Mouse (Mus musculus): ENCODE data around the gene Gm20696.

Gene Gm20696

DNA sequence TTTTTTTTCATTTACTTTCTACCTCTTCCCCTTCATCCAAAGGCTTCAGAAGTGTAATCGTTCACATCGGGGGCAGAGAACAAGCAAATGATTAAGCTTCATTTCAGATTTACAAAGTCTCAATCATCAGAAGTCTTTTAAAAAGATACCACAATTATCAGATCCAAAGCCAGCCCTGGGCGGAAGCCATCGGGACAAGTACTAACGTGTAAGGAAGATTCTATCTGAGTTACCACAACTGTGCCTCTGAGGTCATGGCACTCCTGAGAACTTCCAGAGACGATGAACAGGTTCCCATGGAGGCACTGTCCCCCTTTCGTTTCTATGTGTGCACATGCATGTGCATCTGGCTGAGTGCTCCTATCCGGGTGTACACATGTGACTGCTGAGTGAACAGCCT lies 413.3 kb downstream of the Gm20696 start:
- in situ Hi-C loops (cut with MboI, MseI): loop anchor here (5.0 to 10.0 kb wide), 2 partner anchors 196 to 199 kb away; no protein-coding TSS in a partner anchor

DNA sequence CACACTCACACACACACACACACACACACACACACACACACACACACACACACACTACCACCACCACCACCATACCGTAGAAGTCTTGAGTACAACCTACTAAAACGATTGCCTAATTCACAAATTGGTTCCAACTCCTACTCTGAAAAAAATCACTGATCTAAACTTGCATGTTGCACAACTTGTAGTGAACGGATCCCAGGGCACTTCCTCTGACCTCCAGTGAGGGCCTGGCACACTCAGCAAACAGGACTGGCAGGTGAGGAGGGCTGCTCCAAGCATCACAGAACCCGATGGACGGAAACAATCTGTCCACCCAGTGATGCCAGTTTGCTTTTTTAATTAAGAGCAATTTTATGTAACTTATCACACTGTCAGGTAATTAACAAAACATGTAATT lies 413.8 kb downstream of the Gm20696 start:
- in situ Hi-C loops (cut with MboI, MseI): loop anchor here (5.0 to 10.0 kb wide), 2 partner anchors 196 to 198 kb away; no protein-coding TSS in a partner anchor

DNA sequence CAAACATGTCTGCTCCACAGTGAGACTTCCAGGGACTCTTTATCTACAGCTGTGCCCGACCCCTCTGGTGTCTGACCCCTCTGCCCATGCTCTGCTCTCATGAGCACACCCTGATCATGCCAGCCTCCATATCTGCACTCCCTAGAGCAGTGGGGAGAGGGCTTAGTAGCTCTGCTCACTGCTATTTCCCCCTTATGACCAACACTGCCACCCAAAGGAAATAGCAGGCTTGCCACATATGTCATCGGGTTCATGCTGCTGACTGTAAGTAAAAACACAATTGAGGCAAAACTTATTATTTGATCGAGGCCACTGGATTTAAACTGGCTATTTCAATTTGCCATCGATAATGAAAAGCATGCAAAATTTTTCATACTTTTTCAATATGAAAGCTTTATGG lies 414.7 kb downstream of the Gm20696 start:
- in situ Hi-C loops (cut with MboI, MseI): loop anchor here (5.0 to 10.0 kb wide), 2 partner anchors 195 to 197 kb away; no protein-coding TSS in a partner anchor

DNA sequence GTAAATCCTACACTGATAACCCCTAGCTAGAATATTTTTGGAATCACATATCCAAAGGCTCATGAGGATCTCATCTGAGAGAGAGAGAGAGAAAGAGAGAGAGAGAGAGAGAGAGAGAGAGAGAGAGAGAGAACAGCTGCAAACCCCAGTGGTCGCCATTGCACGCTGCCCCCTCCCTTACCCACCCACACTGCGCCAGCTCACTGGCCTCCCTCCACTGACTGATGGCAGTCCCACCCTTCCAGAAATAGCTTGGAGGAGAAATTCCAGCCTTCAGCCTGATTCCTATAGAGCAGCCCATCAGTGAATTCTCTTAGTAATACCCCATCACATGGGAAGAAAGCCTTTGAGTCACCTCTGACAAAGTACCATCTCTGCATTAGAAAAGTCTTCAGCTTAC lies 415.4 kb downstream of the Gm20696 start:
- in situ Hi-C loops (cut with MboI, MseI): loop anchor here (5.0 to 10.0 kb wide), 2 partner anchors 194 to 196 kb away; no protein-coding TSS in a partner anchor

DNA sequence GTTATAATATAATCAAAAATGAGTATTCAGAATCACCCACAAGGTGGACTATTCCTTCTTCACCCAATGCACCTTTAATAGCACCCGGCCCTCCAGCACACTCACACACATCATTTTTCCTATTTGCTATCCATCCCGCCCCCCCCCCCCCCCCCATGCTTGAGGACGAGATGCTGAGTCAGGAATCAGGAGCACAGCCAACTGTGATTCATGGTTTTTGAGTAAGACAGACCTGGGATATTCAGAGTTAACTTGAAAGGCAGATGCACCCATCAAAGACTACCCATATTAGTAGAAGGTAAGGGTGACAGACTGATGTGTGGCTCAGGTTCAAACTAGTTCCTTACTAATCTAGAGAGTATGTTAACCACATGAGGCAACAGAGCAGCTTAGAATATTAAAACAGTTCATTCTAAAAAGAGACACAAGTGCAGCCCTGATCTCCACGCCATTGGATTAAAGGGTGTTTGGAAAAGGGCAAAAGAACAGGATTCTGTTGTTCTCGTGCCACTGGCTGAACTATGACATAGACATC lies 417.0 kb downstream of the Gm20696 start:
- in situ Hi-C loops (cut with MboI, MseI): loop anchor here (5.0 to 10.0 kb wide), 2 partner anchors 192 to 195 kb away; no protein-coding TSS in a partner anchor

DNA sequence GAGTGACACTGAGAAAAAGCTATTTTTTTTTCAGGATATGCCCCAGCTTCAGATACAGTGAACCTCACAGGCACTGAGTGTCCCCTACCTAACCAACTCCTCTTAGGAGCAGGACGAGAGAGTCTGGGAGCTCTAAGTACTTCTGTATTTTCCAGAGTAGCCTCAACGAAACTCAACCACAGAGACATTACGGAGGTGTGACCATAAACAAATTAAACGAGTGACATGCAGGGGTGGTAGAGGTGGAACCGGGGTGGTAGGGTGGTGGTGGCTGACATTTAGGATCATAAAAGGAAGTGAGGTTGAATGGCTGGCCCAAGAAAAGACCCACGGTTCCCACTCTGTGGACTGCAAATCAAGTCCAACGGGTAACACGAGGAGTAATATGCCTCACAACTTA lies 418.2 kb downstream of the Gm20696 start:
- in situ Hi-C loops (cut with MboI, MseI): no loop called here

DNA sequence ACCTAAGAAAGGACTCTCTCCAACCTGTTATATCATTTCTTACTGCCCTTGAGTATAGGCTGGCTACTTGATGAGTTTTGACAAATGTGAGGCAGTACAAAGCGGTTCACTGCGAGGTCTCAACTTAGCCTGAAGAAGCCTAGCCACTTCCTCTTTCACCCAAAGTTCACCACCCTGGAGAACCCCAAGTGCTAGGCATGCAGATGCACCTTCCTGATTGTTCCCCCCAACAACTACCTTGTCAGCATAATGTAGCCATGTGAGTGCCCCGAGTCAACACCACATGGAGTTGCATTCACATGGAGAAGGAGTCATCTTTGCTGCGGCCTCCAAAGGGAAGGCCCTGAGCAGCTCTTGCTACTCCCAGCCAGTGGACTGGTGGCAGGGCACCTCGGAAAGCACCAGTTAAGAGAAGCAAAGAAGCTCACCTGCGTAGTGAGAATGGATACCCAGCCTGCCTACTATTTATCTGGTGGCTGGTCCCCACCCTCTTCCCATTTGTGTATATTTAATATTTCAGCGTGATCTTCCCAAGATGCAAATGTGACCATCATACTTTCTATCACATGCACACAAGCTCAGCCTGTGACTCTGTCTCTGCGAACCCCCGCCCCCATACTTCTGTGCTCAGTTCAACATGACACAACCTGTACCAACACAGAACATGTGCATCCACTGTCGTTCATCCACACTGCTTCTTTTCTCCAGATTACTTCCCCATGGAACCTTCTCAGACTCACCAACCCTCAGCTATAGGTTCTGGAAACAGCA lies 424.8 kb downstream of the Gm20696 start:
- in situ Hi-C loops (cut with MboI, MseI): no loop called here

DNA sequence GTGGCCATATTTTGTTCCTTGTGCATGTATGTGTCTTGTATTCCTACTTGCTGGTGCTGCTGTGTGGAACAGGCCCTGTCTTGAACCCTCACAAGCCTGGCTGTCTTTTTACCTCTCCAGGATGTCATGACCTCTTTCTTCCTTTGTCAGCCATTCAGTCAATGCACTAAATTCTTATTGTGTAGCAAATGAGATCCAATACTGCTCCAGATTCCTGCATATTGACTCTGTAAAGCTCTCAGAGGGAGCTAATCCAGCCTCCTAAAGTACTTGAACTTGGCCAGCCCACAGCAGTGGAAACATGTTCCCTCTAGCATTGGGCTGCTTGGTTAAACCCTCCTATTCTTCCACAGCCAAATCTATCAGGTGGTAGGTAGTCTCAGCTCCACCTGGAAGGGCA lies 425.8 kb downstream of the Gm20696 start:
- in situ Hi-C loops (cut with MboI, MseI): no loop called here

DNA sequence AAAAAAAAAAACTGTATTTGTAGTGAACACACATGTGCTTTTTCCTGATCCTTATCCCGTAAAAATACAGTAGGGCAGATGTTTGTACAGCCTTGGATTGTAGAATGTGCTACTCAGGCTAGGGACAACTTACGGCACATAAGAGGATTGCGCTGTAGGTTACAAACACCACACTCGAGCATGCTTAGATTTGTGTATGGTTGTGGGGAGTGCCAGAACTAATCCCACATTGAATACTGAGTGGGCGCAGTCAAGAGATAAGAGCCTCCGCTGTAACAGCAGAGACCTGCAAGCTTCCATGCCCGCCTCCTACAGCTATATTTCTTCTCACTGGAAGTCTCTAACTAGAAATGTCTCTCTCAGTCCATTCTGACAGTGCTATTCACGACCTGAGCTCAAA lies 431.0 kb downstream of the Gm20696 start:
- in situ Hi-C loops (cut with MboI, MseI): no loop called here

DNA sequence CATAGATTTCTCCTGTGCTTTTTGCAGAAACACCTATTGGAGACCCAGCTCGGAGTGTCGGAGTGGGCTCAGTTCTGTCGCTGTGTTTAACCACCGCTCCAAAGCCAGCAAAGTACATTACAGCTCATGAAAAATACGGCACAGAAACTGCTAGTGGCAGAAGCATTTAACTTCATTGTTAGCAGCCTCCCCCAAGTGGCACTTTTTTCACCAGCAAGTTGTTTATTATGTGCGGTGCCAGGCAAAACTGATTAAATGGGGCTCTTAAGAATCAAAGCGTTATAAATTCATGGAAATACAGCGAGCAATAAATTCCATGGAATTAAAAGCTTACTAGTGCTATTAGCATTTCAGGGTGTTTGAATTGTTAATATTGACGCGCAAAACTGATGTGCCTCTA lies 433.2 kb downstream of the Gm20696 start:
- in situ Hi-C loops (cut with MboI, MseI): no loop called here

DNA sequence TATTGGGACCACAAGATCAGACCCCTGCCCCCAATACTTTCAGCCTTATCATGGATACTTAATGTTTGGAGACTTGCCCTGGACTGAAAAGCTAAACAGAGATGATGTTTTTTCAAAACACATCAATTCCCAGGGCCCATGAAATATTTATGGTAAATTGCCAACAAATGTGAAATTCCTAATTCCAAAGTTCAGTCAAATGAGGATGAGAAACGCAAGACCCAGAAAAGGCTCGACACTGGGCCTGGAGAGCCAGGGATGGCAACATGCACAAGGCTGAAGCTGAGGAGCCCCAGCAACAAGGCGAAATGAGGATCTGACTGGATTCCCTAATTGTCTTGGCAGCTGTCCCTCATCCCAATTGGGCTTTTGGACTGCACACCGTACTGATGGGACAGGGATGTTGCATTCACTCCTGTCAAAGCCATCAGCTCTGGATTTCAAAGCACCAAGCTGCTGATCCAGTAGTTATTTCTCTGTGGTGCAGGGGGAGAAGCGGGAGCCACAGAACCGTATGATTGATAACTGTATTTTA lies 438.2 kb downstream of the Gm20696 start:
- in situ Hi-C loops (cut with MboI, MseI): loop anchor here in 1 of 2 experiments (10.0 kb wide), 1 partner anchor 704 kb away; no protein-coding TSS in a partner anchor

DNA sequence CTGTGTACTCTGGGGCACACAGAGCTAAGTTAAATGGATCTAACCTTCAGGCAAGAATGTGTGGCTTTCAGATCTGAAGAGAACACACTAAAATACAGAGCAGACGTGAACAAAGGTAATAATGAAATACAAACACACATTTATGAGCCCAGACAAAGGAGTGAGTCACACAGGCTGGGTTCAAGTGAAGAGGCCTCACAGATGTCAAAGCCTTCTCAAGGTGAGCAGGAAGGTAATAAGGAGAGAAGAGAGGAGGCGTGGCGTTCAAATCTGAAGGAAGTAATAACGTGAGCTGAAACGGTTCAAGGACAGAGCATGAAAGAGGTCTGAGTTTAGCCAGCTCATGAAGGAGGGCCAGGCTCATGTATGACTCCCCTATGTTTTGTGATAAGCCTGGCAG lies 445.4 kb downstream of the Gm20696 start:
- in situ Hi-C loops (cut with MboI, MseI): loop anchor here in 1 of 2 experiments (10.0 kb wide), 1 partner anchor 696 kb away; no protein-coding TSS in a partner anchor

DNA sequence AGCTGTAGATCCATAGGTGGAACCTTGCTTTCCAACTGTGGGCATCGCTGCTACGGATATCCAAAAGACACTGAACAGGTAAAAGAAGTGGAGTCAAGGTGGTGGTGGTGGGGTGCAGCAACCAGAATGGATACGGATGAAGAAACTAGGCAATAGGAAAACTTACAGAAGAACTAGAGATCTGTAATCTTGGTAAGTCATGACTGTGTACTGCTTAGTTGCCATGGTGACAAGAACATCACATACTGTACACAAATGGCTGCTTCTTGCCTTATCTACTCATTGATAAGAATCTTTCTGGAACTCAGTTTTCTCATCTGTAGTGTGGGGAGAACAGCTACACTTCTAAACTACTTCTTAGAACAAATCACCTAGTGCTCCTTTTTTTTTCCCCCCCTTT lies 446.1 kb downstream of the Gm20696 start:
- in situ Hi-C loops (cut with MboI, MseI): loop anchor here in 1 of 2 experiments (10.0 kb wide), 1 partner anchor 696 kb away; no protein-coding TSS in a partner anchor

DNA sequence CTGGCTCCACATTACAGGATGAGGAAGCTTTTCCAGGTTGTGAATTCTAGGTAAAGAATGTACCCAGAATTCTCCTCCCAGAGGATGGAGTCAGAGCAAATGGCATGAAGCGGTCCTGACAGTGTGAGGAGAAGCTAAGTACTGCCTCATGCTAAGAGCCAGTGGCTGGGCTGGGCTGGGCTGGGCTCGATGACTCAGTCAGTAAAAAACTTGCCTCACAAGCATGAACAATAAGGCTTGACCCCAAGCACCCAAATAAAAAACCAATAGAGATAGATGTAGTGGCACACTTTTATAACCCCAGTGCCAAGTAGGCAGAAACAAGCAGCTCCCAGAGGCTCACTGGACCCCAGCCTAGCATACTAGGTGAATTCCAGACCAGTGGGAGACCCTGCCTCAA lies 448.8 kb downstream of the Gm20696 start:
- in situ Hi-C loops (cut with MboI, MseI): no loop called here

DNA sequence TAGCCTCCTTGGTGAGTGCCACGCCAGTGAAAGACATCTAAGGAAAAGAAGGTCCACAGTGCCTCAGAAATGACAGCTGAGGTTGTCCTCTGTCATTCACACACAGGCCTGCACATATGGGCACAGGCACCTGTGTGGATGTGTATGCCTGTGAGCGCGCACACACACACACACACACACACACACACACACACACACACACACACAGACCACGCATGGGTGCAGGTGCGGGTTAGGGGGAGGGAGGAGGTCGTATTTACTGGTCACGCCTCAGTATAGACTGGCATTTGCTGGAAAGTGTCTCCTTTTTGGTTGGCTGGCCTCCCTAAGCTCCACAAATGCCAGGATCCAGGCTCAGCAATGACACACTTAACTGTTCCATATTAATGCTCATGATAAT lies 449.4 kb downstream of the Gm20696 start:
- in situ Hi-C loops (cut with MboI, MseI): no loop called here

DNA sequence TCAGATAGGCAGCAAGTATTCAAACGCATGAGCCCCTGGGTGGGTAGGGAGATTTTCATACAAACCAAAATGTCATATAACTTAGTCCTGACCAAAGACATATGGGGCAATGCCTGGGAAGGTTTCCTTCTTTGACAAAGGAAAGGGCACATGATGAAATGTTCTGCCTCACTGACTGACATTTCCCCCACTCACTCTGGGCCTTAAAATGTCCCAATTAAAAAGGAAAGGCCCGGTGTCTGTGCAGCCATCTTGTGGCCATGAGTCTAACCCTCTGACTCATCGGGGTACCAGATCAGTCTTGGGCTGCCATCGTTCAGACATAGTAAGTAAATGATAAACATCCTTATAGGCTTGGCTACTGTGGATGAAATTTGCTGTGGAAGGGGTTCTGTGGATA lies 454.1 kb downstream of the Gm20696 start:
- in situ Hi-C loops (cut with MboI, MseI): no loop called here

DNA sequence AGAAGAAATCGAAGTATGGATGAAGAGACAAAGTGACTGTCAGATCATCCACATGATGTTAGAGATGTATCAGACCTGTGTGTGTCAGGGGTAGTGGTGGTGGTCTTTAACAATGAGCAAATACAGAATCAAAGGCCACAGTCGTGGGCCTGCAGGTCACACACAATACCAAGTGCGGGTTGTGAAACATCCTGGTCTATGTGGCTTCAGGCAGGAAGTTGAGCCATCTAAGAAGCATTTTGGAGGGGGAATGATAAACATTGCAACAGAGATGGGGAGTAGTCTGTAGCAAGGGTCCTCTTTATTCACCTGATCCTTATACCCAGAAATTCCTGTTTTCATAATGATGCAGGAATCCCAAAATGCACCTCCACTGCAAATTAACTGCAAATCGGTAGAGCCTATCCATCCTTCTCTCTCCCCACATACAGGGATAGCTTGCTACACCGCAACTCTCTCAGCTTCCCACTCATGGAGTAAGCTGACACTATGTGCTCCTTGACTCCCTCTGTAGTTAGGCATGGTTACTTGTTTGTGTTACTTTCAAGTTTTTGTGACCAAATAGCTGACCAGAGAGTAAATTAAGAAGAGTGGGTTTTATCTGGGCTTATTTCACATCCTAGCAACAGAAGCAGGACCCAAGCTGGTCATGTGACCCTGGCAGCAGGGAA lies 454.8 kb downstream of the Gm20696 start:
- in situ Hi-C loops (cut with MboI, MseI): no loop called here

DNA sequence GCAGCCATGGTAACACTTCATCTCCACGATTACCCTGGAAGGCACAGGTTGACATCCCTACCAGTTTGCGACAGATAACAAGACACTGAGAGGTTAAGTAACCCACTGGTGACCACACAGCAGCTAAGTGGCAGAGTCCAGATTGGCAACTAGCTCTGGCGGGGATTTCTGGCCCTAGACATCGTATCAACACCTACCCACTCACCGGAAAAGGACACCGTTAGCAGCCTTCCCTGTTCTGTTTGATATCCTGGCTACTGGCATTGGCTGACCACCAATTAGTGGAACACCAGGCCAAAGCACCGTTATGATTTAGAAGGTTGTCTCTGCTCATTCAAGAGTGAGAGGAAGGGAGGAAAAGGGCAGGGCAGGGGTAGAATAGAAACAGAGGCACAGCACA lies 456.4 kb downstream of the Gm20696 start:
- in situ Hi-C loops (cut with MboI, MseI): no loop called here

Measured in T-helper 17 cell (primary cell).